Mouse (Mus musculus): ENCODE results near the gene Eea1.

DNA sequence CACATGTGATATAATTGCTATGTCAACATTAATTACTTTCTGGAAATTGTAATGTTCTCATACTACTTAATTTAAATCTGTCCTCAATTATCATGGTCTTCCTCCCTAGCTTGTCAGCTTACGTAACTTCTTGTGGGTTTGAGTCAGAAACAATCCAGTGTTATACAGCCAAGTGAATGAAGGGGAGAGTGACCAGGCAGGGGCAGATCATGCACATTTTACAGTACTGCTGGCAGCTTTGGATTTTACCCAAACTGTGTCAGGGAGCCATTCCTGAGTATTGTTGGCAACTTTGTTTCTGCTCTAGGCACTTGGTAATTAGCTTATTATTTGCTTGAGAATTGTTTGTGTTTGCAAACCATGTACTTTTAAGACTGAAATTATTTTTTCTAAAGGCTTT lies 49.3 kb downstream of the Eea1 start:
- TF ChIP-seq CTCF (IDR thresholded peaks at IDR 0.05; ENCODE audit: borderline replicate concordance, control insufficient read depth, extremely low read depth, insufficient read depth, low read length, poor library complexity) (no peak), POLR2A (IDR thresholded peaks at IDR 0.05; ENCODE audit: control insufficient read depth, extremely low read depth, insufficient read depth, low read length, poor library complexity) (no peak)
